Mouse (Mus musculus): ENCODE results near the gene Spocd1. TPM values are rescaled to one million over a fixed set of nuclear protein-coding genes. Genes with fewer than 3 reads are reported as not detected.

Gene Spocd1
- not detected for polyA plus RNA-seq (2017; shearing (Covaris generic))

GRCm38 (mm10) chr4:129928949-129929348 is at the start of gene Spocd1:
TSS of gene Spocd1 (plus strand) at chr4:129929249.

DNA sequence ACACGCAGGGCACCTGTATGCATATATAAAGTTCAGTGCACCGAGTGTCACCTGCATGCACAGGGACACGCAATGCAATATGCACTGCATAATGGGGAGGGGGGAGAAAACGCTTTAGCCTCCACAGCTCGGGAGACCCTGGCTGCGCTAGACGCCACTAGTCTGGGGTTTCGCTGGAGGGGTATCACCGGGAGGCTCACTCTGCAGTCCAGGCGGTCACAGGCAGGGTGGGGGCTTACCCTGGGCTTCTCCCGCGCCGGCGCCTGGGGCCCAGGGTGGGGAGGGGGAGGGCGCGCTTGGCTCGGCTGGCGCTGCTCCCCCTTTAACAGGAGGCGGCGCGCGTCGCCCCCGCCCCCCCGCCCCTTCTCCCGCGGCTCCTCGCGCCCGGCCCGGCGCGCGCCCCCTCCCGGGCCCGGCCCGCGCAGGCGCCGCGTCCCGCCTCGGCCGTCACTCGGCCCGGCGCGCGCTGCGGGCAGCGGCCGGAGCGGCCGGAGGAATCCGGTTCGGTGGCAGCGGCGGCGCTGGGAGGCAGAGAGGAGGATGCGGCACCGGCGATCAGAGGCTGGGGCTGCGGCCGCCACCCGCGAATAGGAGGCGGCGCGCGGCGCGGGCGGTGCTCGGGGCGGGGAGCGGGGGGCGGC is 55.5 kb downstream of the Spocd1 start, which contains the start of gene Adgrb2:
Adgrb2 (plus strand) TSS at position 450 of the 641 bp plus-strand sequence.

Other genes with a start within 250 kb of the Spocd1 start
- 25.6 TPM for gene Tmem39b, start 232.4 kb upstream of the Spocd1 start, polyA plus RNA-seq (2017; shearing (Covaris generic))
- 30.1 TPM for gene Khdrbs1, start 186.9 kb upstream of the Spocd1 start, polyA plus RNA-seq (2017; shearing (Covaris generic))
- 247 TPM for gene Ptp4a2, start 118.0 kb upstream of the Spocd1 start, polyA plus RNA-seq (2017; shearing (Covaris generic))
- not detected for gene Adgrb2, start 55.6 kb downstream of the Spocd1 start, polyA plus RNA-seq (2017; shearing (Covaris generic))
- gene Col16a1, start 118.6 kb downstream of the Spocd1 start, polyA plus RNA-seq (2017; shearing (Covaris generic)) = 2.3 TPM
- 70.6 TPM for gene Pef1, start 173.3 kb downstream of the Spocd1 start, polyA plus RNA-seq (2017; shearing (Covaris generic))
- not detected for gene Hcrtr1, start 210.1 kb downstream of the Spocd1 start, polyA plus RNA-seq (2017; shearing (Covaris generic))
- not detected for gene Tinagl1, start 245.9 kb downstream of the Spocd1 start, polyA plus RNA-seq (2017; shearing (Covaris generic))